Mouse (Mus musculus) liver, embryonic 14.5 days (tissue): ENCODE results near the gene Myt1.

Experiments
- CTCF ChIP-seq: IDR thresholded peaks from 2 replicates; pipeline ENCODE4 v1.5.1; 2016; ENCODE audit warnings: antibody characterized with exemption, low read depth, control low read depth
- EP300 ChIP-seq: IDR thresholded peaks from 2 replicates; pipeline ENCODE4 v1.6.1; 2016; ENCODE audit warnings: antibody characterized with exemption, low read depth

- TF ChIP-seq CTCF = no peak
- no peak for TF ChIP-seq EP300
Measured at GRCm38 (mm10) chr2:181769397-181769796, 6.3 kb downstream of the Myt1 start.
